Mouse (Mus musculus) forebrain, embryonic 14.5 days (tissue): ENCODE results near the gene Arid3a. TPM values are rescaled to one million over a fixed set of nuclear protein-coding genes. Genes with fewer than 3 reads are reported as not detected.
"Not testable (repeated sequence)": the region's sequence is repeated elsewhere in the genome, so short reads cannot be mapped to it uniquely, and the experiment has no call there.

Experiments
- ATAC-seq: fragments of 200-750 bp; cut with Nextera tagmentation; 2 replicates; pipeline ENCODE4 v1.8.0; 2017; ENCODE audit warnings: mild to moderate bottlenecking, moderate library complexity
- DNase-seq: peaks from one replicate; pipeline ENCODE4 v3.0.0-alpha.2; 2015; ENCODE audit warnings: low spot score
- H3K27ac ChIP-seq: fragments of 300-500 bp; sonication (generic); 2 replicates; pipeline ENCODE4 v1.5.1; 2014; ENCODE audit warnings: low read depth, mild to moderate bottlenecking, control low read depth, low read length, moderate library complexity
- H3K27me3 ChIP-seq: fragments of 300-500 bp; sonication (generic); replicated peaks from 2 replicates; pipeline ENCODE4 v1.6.1; 2014; ENCODE audit warnings: low read length, control low read depth, mixed read lengths; ENCODE audit not compliant: control insufficient read depth, insufficient read depth
- H3K36me3 ChIP-seq: fragments of 300-500 bp; sonication (generic); 2 replicates; pipeline ENCODE4 v1.6.1; 2014; ENCODE audit warnings: low read length, control low read depth; ENCODE audit not compliant: control insufficient read depth, insufficient read depth
- H3K4me1 ChIP-seq: fragments of 300-500 bp; sonication (generic); 2 replicates; pipeline ENCODE4 v1.6.1; 2014; ENCODE audit warnings: antibody characterized with exemption, low read length, control low read depth; ENCODE audit not compliant: control insufficient read depth, insufficient read depth
- H3K4me2 ChIP-seq: fragments of 300-500 bp; sonication (generic); 2 replicates; pipeline ENCODE4 v1.6.1; 2014; ENCODE audit warnings: mild to moderate bottlenecking, control low read depth, low read length
- H3K4me3 ChIP-seq: fragments of 300-500 bp; sonication (generic); 2 replicates; pipeline ENCODE4 v1.5.1; 2014; ENCODE audit warnings: low read depth, low read length, control low read depth
- H3K9ac ChIP-seq: fragments of 300-500 bp; sonication (generic); 2 replicates; pipeline ENCODE4 v1.6.1; 2014; ENCODE audit warnings: mild to moderate bottlenecking, low read length, control low read depth, moderate library complexity
- H3K9me3 ChIP-seq: fragments of 300-500 bp; sonication (generic); replicated peaks from 2 replicates; pipeline ENCODE4 v1.6.1; 2016; ENCODE audit warnings: low read length, control low read depth, mixed read lengths; ENCODE audit not compliant: control insufficient read depth
- WGBS: fragments of 180-500 bp; shearing (Covaris S2); extraction: QIAGEN DNeasy Blood & Tissue Kit; methylation state at CpG from one replicate; pipeline ENCODE4 v1.1.7; 2014; 5-methylcytosine and 5-hydroxymethylcytosine counted together
- polyA plus RNA-seq: library from polyadenylated mRNA; unstranded; fragments of >200 nt; fragmentation: Nextera tagmentation; extraction: Ambion mirVana; gene quantifications from 2 replicates; pipeline ENCODE4 v1.2.1, GENCODE M21; 2014

The Arid3a gene
- polyA plus RNA-seq, 1 experiment from 2014 or later: 1.1 TPM

DNA sequence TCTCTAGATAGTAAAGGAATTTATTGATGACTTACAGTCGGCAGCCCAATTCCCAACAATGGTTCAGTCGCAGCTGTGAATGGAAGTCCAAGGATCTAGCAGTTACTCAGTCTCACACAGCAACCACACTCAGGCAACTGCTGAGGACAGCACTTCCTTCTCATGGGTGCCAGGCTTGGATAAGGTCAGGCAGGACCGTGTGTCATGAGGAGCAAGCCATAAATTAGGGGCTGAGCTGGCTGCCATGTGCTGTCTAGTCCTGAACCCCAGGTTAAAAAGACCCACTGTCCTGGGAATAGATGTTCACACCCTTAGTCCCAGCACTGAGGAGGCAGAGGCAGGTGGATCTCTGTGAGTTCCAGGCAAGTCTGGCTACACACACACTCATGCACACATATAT, 41.9 kb upstream of the Arid3a start:
- DNase-seq, H3K9ac ChIP-seq, H3K4me1 ChIP-seq, H3K27me3 ChIP-seq, H3K9me3 ChIP-seq, H3K4me3 ChIP-seq, H3K27ac ChIP-seq, H3K4me2 ChIP-seq, H3K36me3 ChIP-seq, ATAC-seq: not testable (repeated sequence)
- WGBS: 80% methylated on average over 3 of the region's 3 CpGs

GRCm38 (mm10) chr10:79886054-79886453, 40.8 kb upstream of the Arid3a start, which contains the start of gene Elane:
Gene Elane (plus strand): TSS chr10:79886247.
- H3K27ac ChIP-seq: no peak within 1 kb of the TSS
- no peaks in the 10 kb centered on the region for H3K9me3 ChIP-seq
- no peak within 1 kb of the TSS for H3K4me3 ChIP-seq
- H3K4me2 ChIP-seq: no peak within 1 kb of the TSS
- no peaks in the 10 kb centered on the region for H3K36me3 ChIP-seq
- peaks cover 3% of the 10 kb centered on the region; the same call in 1 of the 2 replicates for H3K4me1 ChIP-seq
- no peak within 1 kb of the TSS for H3K9ac ChIP-seq
- DNase-seq (no peak), ATAC-seq (no peak)
- peaks cover 5% of the 10 kb centered on the region; the same call in 1 of the 2 replicates for H3K27me3 ChIP-seq
- 86% methylated on average over 6 of the region's 6 CpGs for WGBS

DNA sequence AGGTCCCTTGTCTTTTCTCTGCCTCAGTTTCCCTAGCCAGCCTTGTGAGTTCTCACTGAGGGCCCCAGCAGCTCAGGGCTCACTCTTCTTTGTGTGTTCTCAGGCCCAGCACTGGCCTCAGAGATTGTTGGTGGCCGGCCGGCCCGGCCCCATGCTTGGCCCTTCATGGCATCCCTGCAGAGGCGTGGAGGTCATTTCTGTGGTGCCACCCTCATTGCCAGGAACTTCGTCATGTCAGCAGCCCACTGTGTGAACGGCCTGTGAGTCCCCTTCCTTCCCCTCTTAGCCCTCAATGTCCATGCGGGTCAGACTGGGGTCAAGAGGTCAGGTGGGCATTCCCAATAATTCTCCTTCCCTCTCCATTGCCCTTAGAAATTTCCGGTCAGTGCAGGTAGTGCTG, 40.2 kb upstream of the Arid3a start:
- Histone ChIP-seq H3K4me2 (no peak overlapping the region), H3K4me1 (peaks cover 3% of the 10 kb centered on the region; the same call in 1 of the 2 replicates), H3K36me3 (no peaks in the 10 kb centered on the region), H3K27ac (no peak overlapping the region), H3K9ac (no peak overlapping the region), H3K9me3 (no peaks in the 10 kb centered on the region), H3K4me3 (no peak overlapping the region), H3K27me3 (peaks cover 5% of the 10 kb centered on the region; the same call in 1 of the 2 replicates)
- WGBS: 89% methylated on average over 8 of the region's 8 CpGs
- no peak for ATAC-seq
- no peak for DNase-seq

- Histone ChIP-seq H3K27me3 (no peaks in the 10 kb centered on the region), H3K4me1 (no peaks in the 10 kb centered on the region), H3K4me2 (no peak overlapping the region), H3K4me3 (no peak overlapping the region), H3K36me3 (no peaks in the 10 kb centered on the region; the same call in 1 of the 2 replicates), H3K27ac (no peak overlapping the region), H3K9ac (no peak overlapping the region), H3K9me3 (no peaks in the 10 kb centered on the region)
- no peak for DNase-seq
- ATAC-seq: no peak
- 91% methylated on average over 2 of the region's 2 CpGs for WGBS
These were observed 37.5 kb upstream of the Arid3a start for GRCm38 (mm10) chr10:79889386-79889785.

GRCm38 (mm10) chr10:79890670-79891069, 36.2 kb upstream of the Arid3a start, which contains the start of gene Cfd:
Gene Cfd (plus strand): TSS chr10:79890853.
- ATAC-seq (no peak), DNase-seq (no peak)
- Histone ChIP-seq H3K36me3 (peaks cover 8% of the 10 kb centered on the region), H3K4me3 (no peak within 1 kb of the TSS), H3K27ac (no peak within 1 kb of the TSS), H3K9ac (no peak within 1 kb of the TSS), H3K9me3 (no peaks in the 10 kb centered on the region), H3K27me3 (no peaks in the 10 kb centered on the region), H3K4me2 (no peak within 1 kb of the TSS), H3K4me1 (no peaks in the 10 kb centered on the region)
- WGBS: 37% methylated on average over 5 of the region's 5 CpGs

GRCm38 (mm10) chr10:79892451-79893118, 34.3 kb upstream of the Arid3a start:
- H3K9ac ChIP-seq, H3K4me2 ChIP-seq, H3K27ac ChIP-seq, H3K4me3 ChIP-seq, H3K9me3 ChIP-seq, H3K27me3 ChIP-seq, H3K4me1 ChIP-seq: not testable (repeated sequence)
- DNase-seq: peak; percentile 81
- peaks cover 26% of the 10 kb centered on the region for H3K36me3 ChIP-seq
- WGBS: 42% methylated on average over 22 of the region's 22 CpGs
- peak; percentile 83 for ATAC-seq

DNA sequence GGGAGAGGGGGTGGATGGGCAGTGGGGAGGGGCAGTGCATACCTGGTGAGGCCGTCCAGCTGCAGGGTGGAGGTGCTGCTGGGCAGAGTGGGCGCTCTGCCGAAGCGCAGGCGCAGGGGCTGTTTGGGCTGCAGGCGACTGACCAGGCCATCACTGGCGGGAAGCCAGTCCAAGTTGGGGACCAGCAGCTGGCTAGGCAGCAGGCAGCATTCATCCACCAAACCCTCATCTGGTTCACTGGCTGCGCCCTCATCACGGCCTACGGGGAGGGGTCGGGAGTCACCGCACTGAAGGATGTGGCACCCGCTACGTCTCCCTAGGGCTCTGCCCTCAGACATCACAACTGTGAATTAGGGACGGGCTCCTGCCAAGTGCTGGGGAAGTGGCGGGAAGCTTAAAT, 30.5 kb upstream of the Arid3a start:
- H3K4me2 ChIP-seq: no peak overlapping the region
- no peak overlapping the region for H3K27ac ChIP-seq
- ATAC-seq (no peak), DNase-seq (no peak)
- H3K36me3 ChIP-seq: peaks cover 43% of the 10 kb centered on the region
- no peaks in the 10 kb centered on the region for H3K27me3 ChIP-seq
- no peaks in the 10 kb centered on the region for H3K9me3 ChIP-seq
- no peak overlapping the region for H3K9ac ChIP-seq
- no peak overlapping the region for H3K4me3 ChIP-seq
- no peaks in the 10 kb centered on the region for H3K4me1 ChIP-seq
- 88% methylated on average over 16 of the region's 16 CpGs for WGBS

GRCm38 (mm10) chr10:79896814-79897213, 30.0 kb upstream of the Arid3a start:
- ATAC-seq: no peak
- DNase-seq: no peak
- Histone ChIP-seq H3K36me3 (peaks cover 43% of the 10 kb centered on the region), H3K9ac (no peak overlapping the region), H3K27ac (no peak overlapping the region), H3K9me3 (no peaks in the 10 kb centered on the region), H3K4me1 (no peaks in the 10 kb centered on the region), H3K4me3 (no peak overlapping the region), H3K27me3 (no peaks in the 10 kb centered on the region), H3K4me2 (no peak overlapping the region)
- WGBS: 91% methylated on average over 13 of the region's 13 CpGs
